Mouse (Mus musculus) ES-Bruce4 (cell line): ENCODE results near the gene Rarg.

Experiments
- CTCF ChIP-seq: IDR thresholded peaks from one replicate; pipeline ENCODE4 v1.8.1; 2011; ENCODE audit warnings: low read depth, low read length
- EP300 ChIP-seq: IDR thresholded peaks from 2 replicates; pipeline ENCODE4 v1.6.1; 2011; ENCODE audit warnings: low read depth, low read length; ENCODE audit not compliant: insufficient read depth
- POLR2A ChIP-seq: IDR thresholded peaks from one replicate; pipeline ENCODE4 v1.8.1; 2011; ENCODE audit warnings: low read length; ENCODE audit not compliant: insufficient read depth

- TF ChIP-seq CTCF (no peak), EP300 (0 out of 2 replicates have a peak, but pooled peaks have one; percentile 38), POLR2A (no peak)
These were observed 8.5 kb downstream of the Rarg start for GRCm38 (mm10) chr15:102248812-102249191.
